Mouse (Mus musculus): ENCODE results near the gene Atxn1.

DNA sequence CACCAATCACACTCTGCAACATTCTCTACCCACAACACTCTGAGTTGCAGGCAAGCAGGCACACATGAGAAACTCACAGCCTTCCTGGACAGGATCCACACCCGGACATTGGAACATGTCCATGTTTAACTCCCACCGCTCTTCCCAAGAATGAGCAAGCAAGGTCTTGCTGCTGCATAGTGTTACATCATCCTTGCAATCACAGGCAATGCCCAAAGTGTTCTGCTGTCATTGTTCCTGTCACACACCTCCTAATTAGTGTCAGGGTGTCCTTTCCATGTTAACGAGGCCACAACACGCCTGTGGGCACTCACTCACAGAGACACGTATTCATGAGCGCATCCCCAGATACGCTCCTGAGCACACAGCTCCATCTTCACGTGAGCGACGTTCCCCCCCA lies 181.1 kb downstream of the Atxn1 start:
- TF ChIP-seq CTCF (IDR thresholded peaks at IDR 0.05; ENCODE audit: low read depth, low read length) (no peak), POLR2A (IDR thresholded peaks at IDR 0.05; ENCODE audit: borderline replicate concordance, low read depth, low read length) (no peak)
